Mouse (Mus musculus): ENCODE measurements around the gene Pigt.

- no peak for TF ChIP-seq CTCF (conservative IDR thresholded peaks at IDR 0.05; ENCODE audit: low read length)
- no peak for TF ChIP-seq POU5F1 (IDR thresholded peaks at IDR 0.05; ENCODE audit: borderline replicate concordance, low read length)
Observed at GRCm38 (mm10) chr2:164487115-164487527, 10.2 kb upstream of the Pigt start.

All from E14TG2a.4 (cell line).